Mouse (Mus musculus): Measurements from ENCODE around the gene Naa40.

Naa40 gene

DNA sequence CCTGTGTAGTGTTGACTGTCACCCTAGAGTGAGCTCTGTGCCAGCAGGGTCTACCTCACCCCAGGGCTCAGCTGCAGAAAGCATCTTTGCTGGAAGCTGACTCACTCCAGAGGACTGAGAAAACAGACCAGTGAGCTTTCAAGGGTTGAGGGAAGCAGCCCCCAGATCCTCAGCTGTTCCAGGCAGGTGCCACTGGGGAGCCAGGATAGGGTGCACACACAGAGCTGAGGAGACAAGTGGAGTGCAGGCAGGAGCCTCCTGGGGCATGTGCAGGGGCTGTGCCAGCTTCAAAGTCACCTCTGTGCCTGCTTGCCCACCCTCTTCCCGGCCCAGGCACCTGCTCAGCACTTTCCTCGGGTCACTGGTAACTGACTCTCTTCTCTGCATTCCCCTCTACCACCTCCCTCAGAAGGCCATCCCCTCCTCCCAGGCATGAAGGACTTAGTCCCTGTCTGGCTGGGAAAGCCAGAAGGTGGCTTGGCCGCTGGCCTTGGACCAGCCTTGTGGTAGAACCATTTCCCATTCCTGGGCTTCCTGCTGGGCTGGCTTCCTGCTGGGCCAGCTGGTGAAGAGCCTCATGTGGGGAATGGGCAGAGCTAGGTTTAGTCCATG is 62.0 kb downstream of the Naa40 start:
- DNase-seq, result peak; percentile 78

DNA sequence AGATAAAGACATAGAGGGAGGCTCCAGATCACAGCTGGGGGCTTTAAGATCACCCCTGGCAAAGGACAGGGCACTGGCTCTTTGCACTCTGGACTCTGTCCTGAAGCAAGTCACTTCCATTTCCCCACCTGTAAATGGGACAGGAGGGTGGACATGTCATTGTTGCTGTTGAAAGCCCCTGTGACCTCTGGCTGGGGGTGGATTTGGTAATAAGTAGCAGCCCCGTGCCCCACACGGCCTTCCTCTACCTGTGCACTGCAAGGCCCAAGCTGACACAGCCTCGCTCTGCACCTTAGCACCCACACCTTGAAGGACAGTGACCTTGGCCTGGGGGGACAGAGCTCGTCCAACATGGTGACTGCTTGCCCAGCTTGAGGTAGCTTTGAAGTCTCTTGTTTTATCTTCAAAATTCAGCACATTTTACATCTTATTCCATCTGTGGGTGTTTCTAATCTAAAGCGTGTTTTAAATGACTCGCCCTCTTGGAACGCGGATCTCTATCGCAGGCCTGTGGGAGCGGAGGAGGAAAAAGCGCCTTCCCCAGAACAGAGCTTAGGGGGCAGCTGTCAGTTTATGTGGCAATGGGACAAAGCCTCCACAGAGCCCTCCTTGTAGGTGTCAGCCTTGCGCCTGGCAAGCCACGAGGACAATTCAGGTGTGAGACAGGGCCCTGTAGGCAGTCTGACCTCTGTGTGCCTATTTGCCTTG is 63.0 kb downstream of the Naa40 start:
- DNase-seq, result no peak

DNA sequence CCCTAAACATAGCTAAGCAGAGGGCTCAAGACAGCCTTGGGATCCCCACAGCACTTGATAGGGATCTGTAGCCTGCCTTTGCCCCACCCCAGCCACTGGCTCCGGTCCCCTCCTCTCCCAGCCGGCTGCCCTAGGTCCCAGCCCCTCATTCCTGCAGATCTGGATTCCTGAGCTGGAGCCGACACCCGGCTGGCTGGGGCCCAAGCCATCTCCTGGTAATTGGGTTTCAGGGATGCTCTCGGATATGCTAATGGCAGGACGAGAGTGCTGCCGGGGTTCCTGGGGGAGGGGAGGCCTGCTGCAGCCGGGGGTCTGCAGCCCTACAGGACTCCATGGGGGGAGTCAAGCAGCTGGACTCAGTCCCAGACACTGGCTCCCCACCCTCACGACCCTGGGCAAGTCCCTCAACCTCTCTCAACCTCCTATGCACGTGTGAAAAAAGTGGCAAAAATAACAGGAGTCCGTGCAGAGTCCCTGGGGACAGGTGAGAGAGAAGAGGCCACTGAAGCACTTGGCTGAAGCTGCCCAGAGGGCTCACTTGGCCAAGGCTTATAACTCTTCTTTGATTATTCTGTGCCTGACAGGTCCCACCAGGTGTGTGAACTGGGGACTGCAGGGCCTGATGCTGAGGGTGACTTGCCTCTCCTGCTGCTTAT is 64.8 kb downstream of the Naa40 start:
- no peak for DNase-seq
